Mouse (Mus musculus) kidney, postnatal 0 days (tissue): ENCODE measurements at regions not wholly inside any gene's neighbourhood (a gene's known extent, or its start where the extent isn't known, plus 50 kb on each side); places are given as distances from the start of the nearest gene placed in this dataset.

ENCODE experiments used
- ATAC-seq: fragments of 200-750 bp; cut with Nextera tagmentation; replicated peaks from 2 replicates; pipeline ENCODE4 v1.8.0; 2017; ENCODE audit warnings: low read depth, moderate number of reproducible peaks, moderate TSS enrichment, moderate library complexity; ENCODE audit not compliant: low FRiP score
- DNase-seq: peaks from one replicate; pipeline ENCODE4 v3.0.0-alpha.2; 2016; ENCODE audit warnings: low spot score
- H3K27ac ChIP-seq: fragments of 300-500 bp; sonication (generic); 2 replicates; pipeline ENCODE4 v1.5.1; 2014; ENCODE audit warnings: mild to moderate bottlenecking
- H3K27me3 ChIP-seq: fragments of 300-500 bp; sonication (generic); 2 replicates; pipeline ENCODE4 v1.6.1; 2014; ENCODE audit warnings: low read length, mixed read lengths; ENCODE audit not compliant: insufficient read depth
- H3K36me3 ChIP-seq: fragments of 300-500 bp; sonication (generic); 2 replicates; pipeline ENCODE4 v1.6.1; 2014; ENCODE audit warnings: low read length, mixed read lengths; ENCODE audit not compliant: insufficient read depth
- H3K4me1 ChIP-seq: fragments of 300-500 bp; sonication (generic); replicated peaks from 2 replicates; pipeline ENCODE4 v1.6.1; 2014; ENCODE audit warnings: antibody characterized with exemption, low read length, mixed read lengths; ENCODE audit not compliant: insufficient read depth
- H3K4me2 ChIP-seq: fragments of 300-500 bp; sonication (generic); 2 replicates; pipeline ENCODE4 v1.6.1; 2014; ENCODE audit warnings: mild to moderate bottlenecking, low read length, moderate library complexity, mixed read lengths
- H3K4me3 ChIP-seq: fragments of 300-500 bp; sonication (generic); replicated peaks from 2 replicates; pipeline ENCODE4 v1.5.1; 2014; ENCODE audit warnings: low read depth, low read length
- H3K9ac ChIP-seq: fragments of 300-500 bp; sonication (generic); 2 replicates; pipeline ENCODE4 v1.6.1; 2014; ENCODE audit warnings: low read depth, low read length
- H3K9me3 ChIP-seq: fragments of 300-500 bp; sonication (generic); replicated peaks from 2 replicates; pipeline ENCODE4 v1.6.1; 2016; ENCODE audit warnings: low read length, inconsistent platforms, mixed read lengths
- CTCF ChIP-seq: IDR thresholded peaks from 2 replicates; pipeline ENCODE4 v1.5.1; 2016; ENCODE audit warnings: antibody characterized with exemption, low read depth, mild to moderate bottlenecking, moderate library complexity
- WGBS: fragments of 180-500 bp; shearing (Covaris S2); extraction: QIAGEN DNeasy Blood & Tissue Kit; methylation state at CpG from one replicate; pipeline ENCODE4 v1.1.7; 2014; 5-methylcytosine and 5-hydroxymethylcytosine counted together

DNA sequence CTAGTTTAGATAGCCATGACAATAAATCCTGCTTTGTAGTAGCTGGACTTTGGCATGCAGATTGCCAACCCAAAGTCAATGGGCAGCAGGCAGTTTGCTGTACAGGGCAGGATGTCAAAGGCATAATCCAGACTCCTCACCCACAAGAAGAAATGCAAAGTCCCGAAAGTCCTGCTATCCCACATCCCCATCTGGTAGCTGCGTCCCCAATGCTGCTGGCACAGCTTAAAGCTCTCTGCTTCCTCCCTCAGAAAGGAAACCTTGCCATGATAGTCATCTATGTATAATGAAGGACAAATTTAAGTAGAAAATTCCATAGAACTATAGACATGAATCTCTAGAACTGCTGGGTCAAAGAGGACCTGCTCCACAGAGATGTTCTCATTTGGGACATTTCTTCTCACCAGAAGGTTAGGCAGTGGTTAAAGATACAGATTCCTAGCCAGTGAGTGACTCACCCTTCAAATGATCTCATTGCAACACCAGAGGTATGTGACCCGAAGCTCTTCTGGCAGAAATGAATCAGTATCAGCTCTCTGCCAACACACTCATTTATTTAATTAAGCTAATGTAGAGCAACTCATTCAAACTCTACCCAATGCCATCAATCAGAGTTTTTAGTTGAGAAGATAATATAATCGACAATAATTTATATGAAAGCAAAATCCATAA, 217.3 kb upstream of the Tusc1 start:
- no peak for TF ChIP-seq CTCF
- DNase-seq (no peak), ATAC-seq (no peak)
- no peak overlapping the region for H3K27ac ChIP-seq
- WGBS, result 67% methylated on average over 4 of the region's 4 CpGs
- H3K9ac ChIP-seq, result no peak overlapping the region
- H3K27me3 ChIP-seq, result no peaks in the 10 kb centered on the region
- no peak overlapping the region for H3K4me2 ChIP-seq
- no peaks in the 10 kb centered on the region for H3K9me3 ChIP-seq
- H3K4me1 ChIP-seq, result no peaks in the 10 kb centered on the region
- no peaks in the 10 kb centered on the region for H3K36me3 ChIP-seq
- H3K4me3 ChIP-seq, result no peak overlapping the region

- Histone ChIP-seq H3K9ac (no peak overlapping the region), H3K4me1 (no peaks in the 10 kb centered on the region), H3K36me3 (no peaks in the 10 kb centered on the region), H3K9me3 (no peaks in the 10 kb centered on the region), H3K27ac (no peak overlapping the region), H3K4me2 (no peak overlapping the region), H3K27me3 (no peaks in the 10 kb centered on the region), H3K4me3 (no peak overlapping the region)
- no peak for TF ChIP-seq CTCF
- no peak for ATAC-seq
- DNase-seq, result no peak
Measured at GRCm38 (mm10) chr4:93551086-93551485, 215.8 kb upstream of the Tusc1 start.

GRCm38 (mm10) chr4:93540588-93540987, 205.3 kb upstream of the Tusc1 start:
- no peaks in the 10 kb centered on the region for H3K9me3 ChIP-seq
- H3K4me2 ChIP-seq, result no peak overlapping the region
- H3K4me3 ChIP-seq, result no peak overlapping the region
- H3K36me3 ChIP-seq, result no peaks in the 10 kb centered on the region
- H3K27ac ChIP-seq, result no peak overlapping the region
- H3K27me3 ChIP-seq, result no peaks in the 10 kb centered on the region
- H3K4me1 ChIP-seq, result no peaks in the 10 kb centered on the region
- WGBS, result 13% methylated on average over 4 of the region's 4 CpGs
- no peak for TF ChIP-seq CTCF
- DNase-seq, result peak; percentile 44
- no peak for ATAC-seq
- H3K9ac ChIP-seq, result no peak overlapping the region

DNA sequence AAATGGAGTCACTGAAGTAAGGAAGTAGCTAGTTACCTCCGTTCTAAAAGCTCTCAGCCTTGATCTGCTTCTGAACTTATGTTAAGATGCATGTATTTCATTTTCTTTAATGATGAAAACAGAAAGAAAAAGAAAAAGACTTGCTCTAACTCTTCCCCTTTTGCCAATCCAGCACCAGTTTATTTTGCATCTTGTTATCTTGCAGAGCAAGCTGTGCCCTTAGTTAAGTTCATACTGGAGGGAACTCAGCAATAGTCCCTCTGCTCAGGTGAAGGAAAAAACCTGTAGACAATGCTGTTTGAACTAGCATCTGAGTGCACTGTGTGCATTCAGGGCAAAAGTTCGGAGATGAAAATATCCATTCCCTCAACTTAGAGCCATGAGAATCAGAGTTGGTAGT, 192.1 kb upstream of the Tusc1 start:
- H3K4me1 ChIP-seq, result no peaks in the 10 kb centered on the region
- no peaks in the 10 kb centered on the region for H3K9me3 ChIP-seq
- H3K36me3 ChIP-seq, result no peaks in the 10 kb centered on the region
- DNase-seq (no peak), ATAC-seq (no peak)
- 67% methylated on average over 2 of the region's 2 CpGs for WGBS
- no peak overlapping the region for H3K27ac ChIP-seq
- H3K9ac ChIP-seq, result no peak overlapping the region
- no peak for TF ChIP-seq CTCF
- no peak overlapping the region for H3K4me2 ChIP-seq
- H3K4me3 ChIP-seq, result no peak overlapping the region
- H3K27me3 ChIP-seq, result no peaks in the 10 kb centered on the region

DNA sequence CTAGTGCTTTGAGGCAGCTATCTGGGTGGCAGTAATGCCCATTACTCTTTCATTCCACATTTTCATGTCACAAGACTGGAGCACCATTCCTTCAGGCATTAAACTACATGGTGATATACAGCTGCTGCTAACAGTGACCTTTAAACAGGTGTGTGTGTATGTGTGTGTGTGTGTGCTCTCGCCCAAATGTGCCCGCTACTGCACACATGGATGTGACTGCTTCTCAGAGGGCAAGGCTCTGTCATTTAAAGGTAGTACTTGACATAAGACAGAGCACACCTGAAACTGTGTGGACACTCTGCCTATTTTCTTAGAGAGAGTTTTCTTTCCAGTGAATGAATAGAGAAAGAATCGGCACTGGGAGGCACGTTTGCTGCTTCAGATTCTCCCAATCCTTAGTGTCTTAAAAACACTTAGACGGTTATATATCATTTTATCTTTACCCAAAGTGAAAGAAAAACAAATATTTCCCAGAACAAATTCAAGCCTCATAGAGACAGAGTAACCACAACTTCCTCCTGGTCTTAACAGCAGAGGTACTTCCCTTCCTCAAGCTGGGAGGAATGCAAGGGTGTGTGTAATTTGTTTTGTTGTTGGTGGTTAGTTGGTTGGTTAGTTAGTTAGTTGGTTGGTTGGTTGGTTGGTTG, 185.3 kb upstream of the Tusc1 start:
- Histone ChIP-seq H3K27ac (no peak overlapping the region), H3K4me3 (no peak overlapping the region)

DNA sequence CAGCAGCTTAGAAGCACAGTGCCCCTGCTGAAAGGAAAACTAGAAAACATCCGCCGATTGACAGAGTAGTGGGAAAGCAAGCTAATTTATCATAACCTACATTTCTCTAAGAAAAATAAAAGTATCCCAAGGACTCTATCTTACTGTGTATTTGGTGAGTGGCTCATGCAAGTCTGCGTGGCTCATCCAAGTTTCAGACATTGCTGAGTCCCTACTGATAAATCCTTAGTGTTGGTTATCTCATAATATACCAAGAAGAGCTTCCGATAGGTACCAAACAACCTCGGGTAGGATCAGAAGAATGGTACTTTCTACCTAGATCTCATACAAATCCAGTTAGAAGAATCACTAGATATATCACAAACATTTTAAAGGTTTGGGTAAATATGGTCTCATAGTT, 183.6 kb upstream of the Tusc1 start:
- TF ChIP-seq CTCF, result no peak
- no peaks in the 10 kb centered on the region for H3K9me3 ChIP-seq
- no peak overlapping the region for H3K27ac ChIP-seq
- H3K27me3 ChIP-seq, result no peaks in the 10 kb centered on the region
- H3K4me3 ChIP-seq, result no peak overlapping the region
- DNase-seq (no peak), ATAC-seq (no peak)
- H3K4me2 ChIP-seq, result no peak overlapping the region
- no peaks in the 10 kb centered on the region for H3K36me3 ChIP-seq
- H3K4me1 ChIP-seq, result no peaks in the 10 kb centered on the region
- no peak overlapping the region for H3K9ac ChIP-seq
- 88% methylated on average over 5 of the region's 5 CpGs for WGBS

More for the DNA sequence above, 185.3 kb upstream of the Tusc1 start:
- Histone ChIP-seq H3K36me3 (no peaks in the 10 kb centered on the region), H3K9me3 (no peaks in the 10 kb centered on the region), H3K4me1 (no peaks in the 10 kb centered on the region), H3K9ac (no peak overlapping the region), H3K27me3 (no peaks in the 10 kb centered on the region), H3K4me2 (no peak overlapping the region)
- no peak for ATAC-seq
- WGBS, result 77% methylated on average over 5 of the region's 5 CpGs
- no peak for TF ChIP-seq CTCF
- DNase-seq, result no peak
